Mouse (Mus musculus) embryonic fibroblast, embryonic 13.5 days (primary cell): ENCODE results near the gene Radil.

Experiments used
- CTCF ChIP-seq: IDR thresholded peaks from 2 replicates; pipeline ENCODE4 v1.5.1; 2011; ENCODE audit warnings: mild to moderate bottlenecking, control low read depth, low read length, moderate library complexity, borderline replicate concordance; ENCODE audit not compliant: insufficient read depth
- POLR2A ChIP-seq: IDR thresholded peaks from 2 replicates; pipeline ENCODE4 v1.6.1; 2011; ENCODE audit warnings: low read depth, mild to moderate bottlenecking, control low read depth, low read length, moderate library complexity

GRCm38 (mm10) chr5:142574323-142575057, 23.6 kb upstream of the Radil start:
- TF ChIP-seq POLR2A (no peak), CTCF (no peak)
